Mouse (Mus musculus) urinary bladder, postnatal 14 days (tissue): ENCODE data around the gene Ska2.

Experiments
- DNase-seq: peaks from one replicate; pipeline ENCODE4 v3.0.0; 2021; ENCODE audit warnings: low spot score

The Ska2 gene

DNA sequence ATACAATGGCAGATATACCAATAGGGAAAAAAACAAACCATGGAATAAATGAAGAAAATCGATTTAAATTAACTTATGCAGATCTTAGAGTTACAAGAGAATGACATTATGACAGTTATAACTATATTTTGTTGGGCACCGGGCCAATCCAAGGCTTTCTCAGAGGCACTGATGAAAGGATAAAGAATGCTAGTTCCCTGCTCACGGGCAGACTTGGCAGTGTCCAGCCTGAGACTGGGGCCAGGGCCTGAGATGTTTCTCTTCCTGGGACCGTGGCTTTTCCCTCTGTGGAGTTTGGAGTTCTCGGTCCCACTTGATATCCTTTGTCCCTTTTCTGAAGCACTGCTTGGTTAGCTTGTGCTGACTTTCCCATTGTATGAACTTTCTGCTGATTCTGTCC, 64.6 kb downstream of the Ska2 start:
- peak; percentile 14 for DNase-seq
